Mouse (Mus musculus) heart, embryonic 16.5 days (tissue): ENCODE measurements around the gene Lgmn. TPM values are rescaled to one million over a fixed set of nuclear protein-coding genes. Genes with fewer than 3 reads are reported as not detected.

Source experiments
- ATAC-seq: fragments of 200-750 bp; cut with Nextera tagmentation; replicated peaks from 2 replicates; pipeline ENCODE4 v1.8.0; 2017; ENCODE audit warnings: moderate number of reproducible peaks; ENCODE audit not compliant: insufficient read depth, low FRiP score; ENCODE audit errors: extremely low read depth
- H3K27ac ChIP-seq: fragments of 300-500 bp; sonication (generic); 2 replicates; pipeline ENCODE4 v1.5.1; 2014; ENCODE audit warnings: mild to moderate bottlenecking, low read length, control low read depth, moderate library complexity
- H3K27me3 ChIP-seq: fragments of 300-500 bp; sonication (generic); 2 replicates; pipeline ENCODE4 v1.6.1; 2014; ENCODE audit warnings: low read length, mixed read lengths; ENCODE audit not compliant: control insufficient read depth, insufficient read depth
- H3K36me3 ChIP-seq: fragments of 300-500 bp; sonication (generic); 2 replicates; pipeline ENCODE4 v1.6.1; 2014; ENCODE audit not compliant: control insufficient read depth, insufficient read depth
- H3K4me1 ChIP-seq: fragments of 300-500 bp; sonication (generic); 2 replicates; pipeline ENCODE4 v1.6.1; 2014; ENCODE audit warnings: low read length, mixed read lengths; ENCODE audit not compliant: control insufficient read depth, insufficient read depth
- H3K4me2 ChIP-seq: fragments of 300-500 bp; sonication (generic); 2 replicates; pipeline ENCODE4 v1.6.1; 2014; ENCODE audit warnings: low read depth, mild to moderate bottlenecking, control low read depth, low read length
- H3K4me3 ChIP-seq: fragments of 300-500 bp; sonication (generic); 2 replicates; pipeline ENCODE4 v1.5.1; 2014; ENCODE audit warnings: mild to moderate bottlenecking, control low read depth, low read length
- H3K9ac ChIP-seq: fragments of 300-500 bp; sonication (generic); 2 replicates; pipeline ENCODE4 v1.6.1; 2014; ENCODE audit warnings: low read length, control low read depth
- H3K9me3 ChIP-seq: fragments of 300-500 bp; sonication (generic); replicated peaks from 2 replicates; pipeline ENCODE4 v1.6.1; 2016; ENCODE audit warnings: low read length; ENCODE audit not compliant: control insufficient read depth
- WGBS: fragments of 180-500 bp; shearing (Covaris S2); extraction: QIAGEN DNeasy Blood & Tissue Kit; methylation state at CpG from one replicate; pipeline ENCODE4 v1.1.7; 2014; 5-methylcytosine and 5-hydroxymethylcytosine counted together
- polyA plus RNA-seq: library from polyadenylated mRNA; unstranded; fragments of >200 nt; fragmentation: Nextera tagmentation; extraction: Ambion mirVana; gene quantifications from 2 replicates; pipeline ENCODE4 v1.2.1, GENCODE M21; 2015

Lgmn gene
- polyA plus RNA-seq = 105 and 107 TPM in 2 replicates

- peak within 1 kb of the TSS; percentile 85 for H3K27ac ChIP-seq
- peak within 1 kb of the TSS; percentile 74 for H3K4me3 ChIP-seq
- no peaks in the 10 kb centered on the region for H3K36me3 ChIP-seq
- H3K4me1 ChIP-seq = peaks cover 10% of the 10 kb centered on the region
- H3K4me2 ChIP-seq = peak within 1 kb of the TSS; percentile 85
- H3K9ac ChIP-seq = peak within 1 kb of the TSS; percentile 76
- peak; percentile 98 for ATAC-seq
- H3K9me3 ChIP-seq = no peaks in the 10 kb centered on the region
- WGBS = under 1% methylated on average over 28 of the region's 28 CpGs
- H3K27me3 ChIP-seq = no peaks in the 10 kb centered on the region
Measured at GRCm38 (mm10) chr12:102439632-102440023, at the start of gene Lgmn. Gene Lgmn (minus strand): TSS chr12:102439813.

DNA sequence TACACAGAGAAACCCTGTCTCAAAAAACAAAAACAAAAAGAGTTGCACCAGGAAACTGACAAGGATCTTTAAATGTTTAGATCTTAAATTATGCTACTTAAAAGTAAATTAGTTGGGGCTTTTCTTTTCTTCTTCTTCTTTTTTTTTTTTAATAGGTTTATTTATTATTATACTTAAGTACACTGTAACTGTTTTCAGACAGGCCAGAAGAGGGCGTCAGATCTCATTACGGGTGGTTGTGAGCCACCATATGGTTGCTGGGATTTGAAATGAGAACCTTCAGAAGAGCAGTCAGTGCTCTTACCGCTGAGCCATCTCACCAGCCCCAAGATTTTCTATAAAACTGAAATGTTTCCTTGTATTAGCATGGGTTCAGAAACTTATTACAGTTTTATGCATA, 45.3 kb upstream of the Lgmn start:
- H3K4me2 ChIP-seq = no peak overlapping the region
- H3K36me3 ChIP-seq = peaks cover 55% of the 10 kb centered on the region
- no peaks in the 10 kb centered on the region for H3K27me3 ChIP-seq
- H3K9ac ChIP-seq = no peak overlapping the region
- H3K4me1 ChIP-seq = no peaks in the 10 kb centered on the region
- H3K27ac ChIP-seq = no peak overlapping the region
- no peaks in the 10 kb centered on the region for H3K9me3 ChIP-seq
- no peak overlapping the region for H3K4me3 ChIP-seq
- no peak for ATAC-seq
- 65% methylated on average over 3 of the region's 3 CpGs for WGBS

- H3K27ac ChIP-seq = no peak overlapping the region
- WGBS = 84% methylated on average over 4 of the region's 4 CpGs
- H3K9ac ChIP-seq = no peak overlapping the region
- no peaks in the 10 kb centered on the region for H3K4me1 ChIP-seq
- H3K4me2 ChIP-seq = no peak overlapping the region
- H3K27me3 ChIP-seq = no peaks in the 10 kb centered on the region
- no peak overlapping the region for H3K4me3 ChIP-seq
- no peak for ATAC-seq
- H3K36me3 ChIP-seq = peaks cover 58% of the 10 kb centered on the region
- no peaks in the 10 kb centered on the region for H3K9me3 ChIP-seq
Measured at GRCm38 (mm10) chr12:102480481-102480880, 40.9 kb upstream of the Lgmn start.

GRCm38 (mm10) chr12:102474411-102474810, 34.8 kb upstream of the Lgmn start:
- ATAC-seq = no peak
- Histone ChIP-seq H3K4me3 (no peak overlapping the region), H3K27me3 (no peaks in the 10 kb centered on the region), H3K27ac (no peak overlapping the region), H3K36me3 (peaks cover 39% of the 10 kb centered on the region), H3K4me2 (no peak overlapping the region), H3K9ac (no peak overlapping the region), H3K4me1 (peaks cover 6% of the 10 kb centered on the region), H3K9me3 (no peaks in the 10 kb centered on the region)
- WGBS = 87% methylated on average over 7 of the region's 7 CpGs

- peaks cover 6% of the 10 kb centered on the region for H3K4me1 ChIP-seq
- H3K27ac ChIP-seq = peak within 1 kb of the TSS; percentile 85
- H3K4me3 ChIP-seq = peak within 1 kb of the TSS; percentile 99
- H3K4me2 ChIP-seq = peak within 1 kb of the TSS; percentile 92
- H3K36me3 ChIP-seq = peaks cover 17% of the 10 kb centered on the region
- H3K9ac ChIP-seq = peak within 1 kb of the TSS; percentile 96
- ATAC-seq = peak; percentile 100
- H3K27me3 ChIP-seq = no peaks in the 10 kb centered on the region
- WGBS = under 1% methylated on average over 76 of the region's 86 CpGs
- no peaks in the 10 kb centered on the region; the same call in 1 of the 2 replicates for H3K9me3 ChIP-seq
Measured at GRCm38 (mm10) chr12:102468894-102469764, 29.5 kb upstream of the Lgmn start, which contains the start of gene Golga5. Gene Golga5 (plus strand): TSS chr12:102469135.

DNA sequence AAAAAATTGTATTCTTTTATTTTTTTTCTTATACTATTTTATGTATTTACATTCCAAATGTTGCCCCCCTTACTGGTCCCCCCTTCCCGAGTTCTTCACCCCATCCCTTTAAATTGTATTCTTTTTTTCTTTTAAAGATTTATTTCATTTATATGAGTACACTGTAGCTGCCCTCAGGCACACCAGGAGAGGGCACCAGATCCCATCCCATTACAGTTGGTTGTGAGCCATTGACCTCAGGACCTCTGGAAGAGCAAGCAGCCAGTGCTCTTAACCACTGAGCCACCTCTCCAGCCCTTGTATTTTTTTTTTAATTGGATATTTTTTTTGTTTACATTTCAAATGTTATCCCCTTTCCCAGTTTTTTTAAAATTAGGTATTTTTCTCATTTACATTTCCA, 28.5 kb upstream of the Lgmn start:
- H3K4me3 ChIP-seq = no peak overlapping the region
- no peak overlapping the region for H3K27ac ChIP-seq
- H3K9ac ChIP-seq = no peak overlapping the region
- peaks cover 6% of the 10 kb centered on the region for H3K4me1 ChIP-seq
- no peak overlapping the region for H3K4me2 ChIP-seq
- ATAC-seq = no peak
- no peaks in the 10 kb centered on the region; the same call in 1 of the 2 replicates for H3K9me3 ChIP-seq
- WGBS = 68% methylated on average over 1 of the region's 1 CpGs
- H3K27me3 ChIP-seq = no peaks in the 10 kb centered on the region
- peaks cover 10% of the 10 kb centered on the region for H3K36me3 ChIP-seq

GRCm38 (mm10) chr12:102464650-102465049, 25.0 kb upstream of the Lgmn start:
- 56% methylated on average over 4 of the region's 4 CpGs for WGBS
- Histone ChIP-seq H3K9me3 (no peaks in the 10 kb centered on the region; the same call in 1 of the 2 replicates), H3K27ac (no peak overlapping the region), H3K4me2 (no peak overlapping the region), H3K9ac (no peak overlapping the region), H3K4me3 (no peak overlapping the region), H3K36me3 (no peaks in the 10 kb centered on the region), H3K27me3 (no peaks in the 10 kb centered on the region), H3K4me1 (no peaks in the 10 kb centered on the region)
- ATAC-seq = no peak

GRCm38 (mm10) chr12:102461177-102461576, 21.6 kb upstream of the Lgmn start:
- WGBS = 64% methylated on average over 5 of the region's 5 CpGs
- Histone ChIP-seq H3K27me3 (no peaks in the 10 kb centered on the region), H3K36me3 (no peaks in the 10 kb centered on the region), H3K9me3 (no peaks in the 10 kb centered on the region; the same call in 1 of the 2 replicates), H3K4me2 (no peak overlapping the region), H3K9ac (no peak overlapping the region), H3K4me3 (no peak overlapping the region), H3K27ac (no peak overlapping the region), H3K4me1 (no peaks in the 10 kb centered on the region)
- no peak for ATAC-seq

DNA sequence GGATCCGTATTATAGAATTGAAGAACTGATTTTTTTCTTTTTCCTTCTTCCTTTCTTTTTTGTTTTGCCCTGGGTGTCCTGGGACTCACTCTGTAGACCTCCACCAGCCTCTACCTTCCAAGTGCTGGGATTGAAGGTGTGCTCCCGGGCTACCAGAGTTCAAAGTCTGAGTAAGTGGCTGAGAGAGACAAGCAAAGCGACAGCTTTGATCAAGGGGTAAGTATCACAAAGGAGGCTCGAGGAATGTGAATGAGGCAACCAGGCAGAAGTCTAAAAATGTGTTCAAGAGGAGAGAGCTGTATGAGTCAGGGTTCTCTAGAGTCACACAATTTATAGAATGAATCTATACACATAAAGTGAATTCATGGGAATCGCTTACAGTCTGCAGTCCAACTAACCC, 20.4 kb upstream of the Lgmn start:
- Histone ChIP-seq H3K9me3 (no peaks in the 10 kb centered on the region; the same call in 1 of the 2 replicates), H3K4me1 (no peaks in the 10 kb centered on the region), H3K9ac (no peak overlapping the region), H3K27ac (no peak overlapping the region), H3K4me3 (no peak overlapping the region), H3K36me3 (no peaks in the 10 kb centered on the region), H3K27me3 (no peaks in the 10 kb centered on the region), H3K4me2 (no peak overlapping the region)
- no peak for ATAC-seq
- 46% methylated on average over 5 of the region's 5 CpGs for WGBS
